Mouse (Mus musculus) embryonic facial prominence, embryonic 15.5 days (tissue): Measurements from ENCODE around the gene Foxn1. TPM values are rescaled to one million over a fixed set of nuclear protein-coding genes. Genes with fewer than 3 reads are reported as not detected.
A peak's percentile ranks its signal among the peaks of the same experiment; 100 is the strongest.

Experiments
- ATAC-seq: fragments of 200-750 bp; cut with Nextera tagmentation; 2 replicates; pipeline ENCODE4 v1.8.0; 2017; ENCODE audit warnings: low read depth, moderate TSS enrichment; ENCODE audit not compliant: insufficient number of reproducible peaks, low FRiP score, low TSS enrichment
- H3K27ac ChIP-seq: fragments of 300-500 bp; sonication (generic); replicated peaks from 2 replicates; pipeline ENCODE4 v1.5.1; 2015; ENCODE audit warnings: mild to moderate bottlenecking, inconsistent platforms
- H3K27me3 ChIP-seq: fragments of 300-500 bp; sonication (generic); 2 replicates; pipeline ENCODE4 v1.6.1; 2015; ENCODE audit warnings: inconsistent platforms
- H3K36me3 ChIP-seq: fragments of 300-500 bp; sonication (generic); 2 replicates; pipeline ENCODE4 v1.6.1; 2015; ENCODE audit warnings: mild to moderate bottlenecking, inconsistent platforms
- H3K4me1 ChIP-seq: fragments of 300-500 bp; sonication (generic); 2 replicates; pipeline ENCODE4 v1.6.1; 2015; ENCODE audit warnings: inconsistent platforms
- H3K4me2 ChIP-seq: fragments of 300-500 bp; sonication (generic); replicated peaks from 2 replicates; pipeline ENCODE4 v1.6.1; 2015; ENCODE audit warnings: mild to moderate bottlenecking, inconsistent platforms
- H3K4me3 ChIP-seq: fragments of 300-500 bp; sonication (generic); replicated peaks from 2 replicates; pipeline ENCODE4 v1.5.1; 2015; ENCODE audit warnings: mild to moderate bottlenecking, inconsistent platforms
- H3K9ac ChIP-seq: fragments of 300-500 bp; sonication (generic); 2 replicates; pipeline ENCODE4 v1.6.1; 2015; ENCODE audit warnings: inconsistent platforms
- H3K9me3 ChIP-seq: fragments of 300-500 bp; sonication (generic); replicated peaks from 2 replicates; pipeline ENCODE4 v1.6.1; 2016; ENCODE audit warnings: inconsistent platforms
- WGBS: fragments of 180-500 bp; shearing (Covaris S2); methylation state at CpG from one replicate; pipeline ENCODE4 v1.1.7; 2015; 5-methylcytosine and 5-hydroxymethylcytosine counted together
- polyA plus RNA-seq: library from polyadenylated mRNA; unstranded; fragments of >200 nt; fragmentation: Nextera tagmentation; extraction: Ambion mirVana; gene quantifications from 2 replicates; pipeline ENCODE4 v1.2.1, GENCODE M21; 2015

Foxn1 gene
- polyA plus RNA-seq, 1 experiment from 2014 or later, result 4.2 TPM

- Histone ChIP-seq H3K27ac (no peak overlapping the region), H3K9me3 (no peaks in the 10 kb centered on the region), H3K4me2 (no peak overlapping the region), H3K9ac (no peak overlapping the region), H3K27me3 (no peaks in the 10 kb centered on the region), H3K4me3 (no peak overlapping the region), H3K36me3 (no peaks in the 10 kb centered on the region), H3K4me1 (peaks cover 9% of the 10 kb centered on the region; the same call in 1 of the 2 replicates)
- WGBS, result 38% methylated on average over 4 of the region's 4 CpGs
- no peak for ATAC-seq
Measured at GRCm38 (mm10) chr11:78355471-78356238, 30.7 kb downstream of the Foxn1 start.

DNA sequence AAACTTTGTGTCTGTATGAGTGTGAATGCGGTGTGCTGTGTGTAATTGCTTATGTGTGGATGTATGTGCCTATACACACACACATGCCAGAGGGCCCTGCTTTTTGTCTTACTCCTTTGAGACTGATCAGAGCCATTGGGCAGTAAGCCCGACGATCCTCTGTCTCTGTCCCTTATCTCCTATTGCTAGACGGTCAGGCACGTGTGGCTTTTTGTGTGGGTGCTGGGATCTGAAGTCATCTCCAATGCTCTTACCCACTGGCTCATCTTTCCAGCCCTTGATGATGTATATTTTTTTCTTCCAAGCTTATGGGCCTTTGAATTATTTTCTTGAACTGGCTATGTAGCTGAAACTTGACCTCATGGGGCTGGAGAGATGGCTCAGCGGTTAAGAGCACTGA lies 31.5 kb downstream of the Foxn1 start:
- no peak overlapping the region for H3K4me3 ChIP-seq
- no peak for ATAC-seq
- peaks cover 3% of the 10 kb centered on the region; the same call in 1 of the 2 replicates for H3K4me1 ChIP-seq
- no peak overlapping the region for H3K27ac ChIP-seq
- H3K27me3 ChIP-seq, result no peaks in the 10 kb centered on the region
- no peak overlapping the region for H3K9ac ChIP-seq
- 77% methylated on average over 6 of the region's 6 CpGs for WGBS
- no peaks in the 10 kb centered on the region for H3K36me3 ChIP-seq
- no peak overlapping the region for H3K4me2 ChIP-seq
- no peaks in the 10 kb centered on the region for H3K9me3 ChIP-seq

DNA sequence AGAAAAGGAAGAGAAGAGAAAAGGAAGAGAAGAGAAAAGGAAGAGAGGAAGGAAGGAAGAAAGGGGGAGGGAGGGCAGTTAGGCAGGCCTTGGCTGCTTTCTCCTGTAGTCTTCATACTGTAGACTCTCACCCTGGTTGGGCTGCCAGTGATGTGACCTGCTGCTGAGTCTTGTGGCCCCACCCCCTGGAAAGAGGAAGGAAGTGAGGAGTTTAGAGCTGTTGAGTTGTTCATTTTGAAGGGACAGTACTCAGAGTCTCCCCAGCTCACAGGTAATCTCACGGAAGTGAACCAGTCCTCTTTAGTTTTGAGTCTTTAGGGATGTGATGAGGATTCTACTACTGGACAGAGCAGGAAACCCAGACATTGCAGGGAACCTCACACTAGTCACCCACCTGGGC lies 33.3 kb downstream of the Foxn1 start:
- Histone ChIP-seq H3K36me3 (peaks cover 9% of the 10 kb centered on the region), H3K9me3 (no peaks in the 10 kb centered on the region), H3K9ac (no peak overlapping the region), H3K4me2 (no peak overlapping the region), H3K4me1 (peaks cover 4% of the 10 kb centered on the region; the same call in 1 of the 2 replicates), H3K4me3 (no peak overlapping the region), H3K27me3 (no peaks in the 10 kb centered on the region), H3K27ac (no peak overlapping the region)
- 85% methylated on average over 1 of the region's 1 CpGs for WGBS
- ATAC-seq, result no peak

DNA sequence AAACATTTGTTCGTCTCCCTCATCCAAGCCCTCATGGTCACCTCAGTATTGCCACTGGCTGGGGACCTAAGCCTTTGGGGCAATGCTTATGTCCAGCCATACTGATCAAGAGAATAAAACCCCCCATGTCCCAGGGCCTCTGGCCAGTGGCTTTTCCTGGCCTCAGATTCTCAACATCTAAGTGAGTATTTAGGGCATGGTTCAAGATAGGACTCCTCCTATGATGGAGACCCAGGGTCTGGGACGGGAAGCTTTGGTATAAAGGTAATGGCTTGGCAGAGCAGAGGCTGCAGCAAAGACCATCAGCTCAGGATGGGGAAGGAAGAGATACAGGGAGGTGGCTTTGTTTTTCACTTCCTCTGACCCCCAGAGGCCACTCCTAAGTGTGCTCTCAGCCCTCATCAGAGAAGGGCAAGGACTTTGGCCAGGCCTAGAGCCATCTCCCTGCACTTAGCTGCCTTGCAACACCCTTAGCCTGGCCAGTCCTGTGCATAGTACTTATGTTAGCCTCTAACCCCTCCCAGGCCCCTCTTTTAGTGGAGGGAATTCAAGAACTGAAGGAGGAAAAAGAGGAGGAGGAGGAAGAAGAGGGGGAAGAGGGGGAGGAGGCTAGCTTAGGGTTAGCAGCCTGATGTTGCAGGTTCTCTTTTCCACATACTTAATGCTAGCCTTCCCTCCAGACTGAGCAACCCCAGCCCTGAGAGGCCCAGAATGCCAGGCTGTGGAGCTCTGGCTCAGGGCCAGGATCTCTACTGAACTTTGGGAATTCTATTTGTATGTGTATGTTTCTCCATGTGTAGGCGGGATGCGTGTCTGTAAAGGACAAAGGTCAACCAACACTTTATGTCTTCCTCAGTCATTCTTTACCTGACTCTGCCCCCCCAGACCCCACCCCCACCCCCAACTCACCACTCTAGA lies 36.7 kb downstream of the Foxn1 start:
- H3K9ac ChIP-seq, result no peak overlapping the region
- no peaks in the 10 kb centered on the region for H3K27me3 ChIP-seq
- no peak overlapping the region for H3K27ac ChIP-seq
- no peak overlapping the region for H3K4me2 ChIP-seq
- peaks cover 12% of the 10 kb centered on the region for H3K36me3 ChIP-seq
- no peaks in the 10 kb centered on the region for H3K9me3 ChIP-seq
- H3K4me1 ChIP-seq, result peaks cover 31% of the 10 kb centered on the region
- WGBS, result 69% methylated on average over 4 of the region's 4 CpGs
- H3K4me3 ChIP-seq, result no peak overlapping the region
- ATAC-seq, result no peak

DNA sequence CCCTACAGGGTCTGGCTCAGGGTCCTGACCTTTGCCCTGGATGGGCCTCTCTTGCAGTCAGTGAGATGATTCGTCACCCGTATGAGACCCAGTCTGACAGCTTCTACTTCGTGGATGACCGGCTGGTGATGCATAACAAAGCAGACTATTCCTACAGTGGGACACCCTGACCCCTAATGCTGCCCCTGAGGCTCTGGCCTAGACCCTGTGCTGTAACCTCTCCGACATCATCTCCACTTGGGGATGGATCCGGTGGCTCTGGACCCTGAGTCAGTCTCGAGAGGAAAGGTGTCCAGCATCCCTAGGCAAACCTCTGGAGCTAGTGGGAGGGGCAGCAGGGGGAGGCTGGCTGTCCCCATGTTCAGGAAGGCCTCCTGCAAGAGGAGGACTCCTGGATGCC lies 37.9 kb downstream of the Foxn1 start:
- Histone ChIP-seq H3K4me3 (no peak overlapping the region), H3K36me3 (peaks cover 12% of the 10 kb centered on the region)
- 61% methylated on average over 7 of the region's 7 CpGs for WGBS

GRCm38 (mm10) chr11:78347908-78348307 lies 38.5 kb downstream of the Foxn1 start:
- no peak overlapping the region for H3K4me2 ChIP-seq
- 79% methylated on average over 9 of the region's 9 CpGs for WGBS
- no peak for ATAC-seq
- no peaks in the 10 kb centered on the region for H3K9me3 ChIP-seq
- H3K27ac ChIP-seq, result no peak overlapping the region
- H3K36me3 ChIP-seq, result peaks cover 12% of the 10 kb centered on the region
- H3K27me3 ChIP-seq, result no peaks in the 10 kb centered on the region
- peaks cover 42% of the 10 kb centered on the region for H3K4me1 ChIP-seq
- no peak overlapping the region for H3K4me3 ChIP-seq
- no peak overlapping the region for H3K9ac ChIP-seq

More for the DNA sequence above, 37.9 kb downstream of the Foxn1 start:
- Histone ChIP-seq H3K4me1 (peaks cover 39% of the 10 kb centered on the region), H3K9ac (no peak overlapping the region), H3K27ac (no peak overlapping the region), H3K9me3 (no peaks in the 10 kb centered on the region), H3K4me2 (no peak overlapping the region), H3K27me3 (no peaks in the 10 kb centered on the region)
- ATAC-seq, result no peak

GRCm38 (mm10) chr11:78347070-78347754 lies 39.1 kb downstream of the Foxn1 start:
- no peak for ATAC-seq
- Histone ChIP-seq H3K27ac (no peak overlapping the region), H3K9ac (no peak overlapping the region), H3K4me1 (peaks cover 44% of the 10 kb centered on the region), H3K36me3 (peaks cover 12% of the 10 kb centered on the region), H3K27me3 (no peaks in the 10 kb centered on the region), H3K4me2 (no peak overlapping the region), H3K9me3 (no peaks in the 10 kb centered on the region), H3K4me3 (no peak overlapping the region)
- 92% methylated on average over 10 of the region's 10 CpGs for WGBS

GRCm38 (mm10) chr11:78346326-78347069 lies 39.9 kb downstream of the Foxn1 start:
- no peak for ATAC-seq
- Histone ChIP-seq H3K27me3 (no peaks in the 10 kb centered on the region), H3K27ac (0 out of 2 replicates have a peak overlapping the region, but pooled peaks have one; percentile 8), H3K4me1 (peaks cover 44% of the 10 kb centered on the region), H3K9ac (no peak overlapping the region), H3K36me3 (peaks cover 12% of the 10 kb centered on the region), H3K4me2 (no peak overlapping the region), H3K4me3 (no peak overlapping the region), H3K9me3 (no peaks in the 10 kb centered on the region)
- 66% methylated on average over 6 of the region's 6 CpGs for WGBS

DNA sequence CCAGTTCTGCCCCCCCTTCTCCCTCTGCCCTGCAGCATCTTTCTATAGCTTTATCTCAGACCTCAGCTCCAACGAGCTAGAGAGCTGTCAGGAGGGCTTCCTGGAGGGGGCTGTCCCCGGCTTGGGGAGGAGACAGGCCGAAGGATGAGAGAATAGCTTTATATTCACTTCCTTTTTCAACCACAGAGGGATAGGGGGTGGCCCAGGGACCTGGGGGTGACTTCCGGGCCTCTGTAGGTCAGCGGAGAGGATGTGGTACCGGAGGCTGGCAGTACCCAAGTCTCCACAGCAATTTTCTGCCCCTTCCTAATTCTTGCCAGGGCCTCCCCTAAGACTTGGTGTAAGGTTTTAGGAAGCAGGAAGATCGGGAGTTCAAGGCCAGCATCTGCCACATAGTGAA lies 40.6 kb downstream of the Foxn1 start:
- WGBS, result 71% methylated on average over 7 of the region's 7 CpGs
- no peak overlapping the region for H3K9ac ChIP-seq

DNA sequence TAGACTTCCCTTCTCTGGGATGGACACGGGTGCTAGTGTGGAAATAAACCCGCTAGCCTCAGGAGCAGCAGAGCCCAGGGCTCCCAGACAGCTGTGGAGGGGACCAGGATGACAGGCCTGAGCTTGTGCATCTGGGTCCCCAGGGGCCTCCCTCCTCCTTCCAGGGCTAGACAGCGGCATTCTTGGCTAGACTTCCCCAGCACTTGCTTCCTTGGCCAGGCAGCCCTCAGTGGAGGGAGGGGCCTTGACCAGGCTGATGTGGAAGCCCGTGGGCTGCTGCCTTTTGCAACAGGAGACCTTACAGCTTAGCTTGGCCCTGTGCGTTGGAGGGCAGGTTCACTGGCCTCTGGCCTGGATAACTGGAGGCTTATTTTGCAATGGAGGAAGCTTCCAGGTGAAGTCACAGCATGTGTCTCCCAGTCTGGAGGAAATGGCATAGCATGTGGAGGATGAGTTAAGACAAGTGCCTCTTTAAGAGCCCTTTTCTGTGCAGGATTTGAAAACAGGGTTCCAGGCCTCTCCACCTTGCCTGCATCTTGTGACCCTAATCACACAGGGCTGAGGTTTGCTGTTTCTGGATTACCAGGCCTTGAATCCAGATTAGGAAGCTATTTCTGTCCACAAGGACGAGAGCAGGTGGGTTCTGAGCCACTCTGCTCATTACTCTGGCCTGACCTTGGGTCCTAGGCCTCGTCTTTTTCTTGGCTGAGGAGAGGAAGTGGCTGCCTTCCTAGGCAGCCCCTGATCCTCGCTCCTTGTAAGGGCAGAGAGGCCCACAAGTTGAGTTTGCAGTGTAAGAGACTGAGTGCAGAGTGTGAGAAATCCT lies 41.3 kb downstream of the Foxn1 start:
- whole genome bisulfite sequencing, result 35% methylated on average over 8 of the region's 8 CpGs
- no peaks in the 10 kb centered on the region for H3K9me3 ChIP-seq
- peaks cover 23% of the 10 kb centered on the region for H3K36me3 ChIP-seq
- ATAC-seq, result no peak
- H3K4me2 ChIP-seq, result peak overlapping the region; percentile 84
- peaks cover 44% of the 10 kb centered on the region for H3K4me1 ChIP-seq
- 0 out of 2 replicates have a peak overlapping the region, but pooled peaks have one; percentile 0 for H3K4me3 ChIP-seq
- no peak overlapping the region for H3K9ac ChIP-seq
- peak overlapping the region; percentile 8; the same call in 1 of the 2 replicates for H3K27ac ChIP-seq
- no peaks in the 10 kb centered on the region for H3K27me3 ChIP-seq

More for the DNA sequence above, 40.6 kb downstream of the Foxn1 start:
- no peak for ATAC-seq
- Histone ChIP-seq H3K27me3 (no peaks in the 10 kb centered on the region), H3K27ac (0 out of 2 replicates have a peak overlapping the region, but pooled peaks have one; percentile 8), H3K4me2 (no peak overlapping the region), H3K36me3 (peaks cover 18% of the 10 kb centered on the region), H3K4me1 (peaks cover 44% of the 10 kb centered on the region), H3K9me3 (no peaks in the 10 kb centered on the region), H3K4me3 (no peak overlapping the region)
